Mouse (Mus musculus): ENCODE measurements at regions not wholly inside any gene's neighbourhood (a gene's known extent, or its start where the extent isn't known, plus 50 kb on each side); places are given as distances from the start of the nearest gene placed in this dataset.

DNA sequence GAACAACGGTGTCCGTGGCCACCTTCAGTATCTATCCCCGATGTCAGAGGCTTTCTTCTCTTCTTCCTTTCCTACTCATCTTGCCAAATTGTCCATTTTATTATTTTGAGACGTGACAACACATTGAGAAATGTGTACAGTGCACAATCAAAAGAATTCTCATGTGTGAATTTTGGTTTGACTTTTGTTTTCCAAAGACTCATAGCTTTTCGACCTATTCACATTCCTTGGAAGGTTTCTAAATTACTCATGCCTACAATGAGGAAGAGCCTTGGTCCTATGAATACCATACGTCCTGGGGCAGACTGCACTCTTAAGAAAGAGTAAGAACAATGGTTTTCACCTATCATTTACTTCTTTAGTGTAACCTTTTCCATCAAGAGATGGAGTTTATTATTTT is 106.5 kb upstream of the Mmadhc start:
- intact Hi-C loops (cut with DNase I; ENCODE audit: low total_unique reads), result no loop called here
- no peak for DNase-seq

DNA sequence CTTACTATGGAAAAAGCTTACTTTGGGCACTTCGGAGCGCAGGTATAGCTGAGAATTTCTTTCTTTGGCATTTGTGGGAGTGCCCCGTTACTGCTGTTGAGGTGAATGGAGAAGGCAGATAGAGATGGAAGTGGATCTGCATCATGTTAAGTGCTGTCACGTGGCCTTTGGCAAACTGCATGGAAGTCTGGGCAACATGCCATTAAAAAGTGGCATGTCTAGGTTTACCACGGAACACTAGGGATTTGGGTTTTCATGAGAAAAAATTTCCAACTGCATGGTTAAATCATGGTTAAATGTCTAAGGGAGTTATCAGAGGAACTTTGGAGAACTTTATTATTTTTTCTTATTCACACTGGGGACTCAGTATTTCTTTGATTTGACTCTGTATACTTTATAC is 102.0 kb upstream of the Mmadhc start:
- no peak for DNase-seq
- intact Hi-C loops (cut with DNase I; ENCODE audit: low total_unique reads), result no loop called here

DNA sequence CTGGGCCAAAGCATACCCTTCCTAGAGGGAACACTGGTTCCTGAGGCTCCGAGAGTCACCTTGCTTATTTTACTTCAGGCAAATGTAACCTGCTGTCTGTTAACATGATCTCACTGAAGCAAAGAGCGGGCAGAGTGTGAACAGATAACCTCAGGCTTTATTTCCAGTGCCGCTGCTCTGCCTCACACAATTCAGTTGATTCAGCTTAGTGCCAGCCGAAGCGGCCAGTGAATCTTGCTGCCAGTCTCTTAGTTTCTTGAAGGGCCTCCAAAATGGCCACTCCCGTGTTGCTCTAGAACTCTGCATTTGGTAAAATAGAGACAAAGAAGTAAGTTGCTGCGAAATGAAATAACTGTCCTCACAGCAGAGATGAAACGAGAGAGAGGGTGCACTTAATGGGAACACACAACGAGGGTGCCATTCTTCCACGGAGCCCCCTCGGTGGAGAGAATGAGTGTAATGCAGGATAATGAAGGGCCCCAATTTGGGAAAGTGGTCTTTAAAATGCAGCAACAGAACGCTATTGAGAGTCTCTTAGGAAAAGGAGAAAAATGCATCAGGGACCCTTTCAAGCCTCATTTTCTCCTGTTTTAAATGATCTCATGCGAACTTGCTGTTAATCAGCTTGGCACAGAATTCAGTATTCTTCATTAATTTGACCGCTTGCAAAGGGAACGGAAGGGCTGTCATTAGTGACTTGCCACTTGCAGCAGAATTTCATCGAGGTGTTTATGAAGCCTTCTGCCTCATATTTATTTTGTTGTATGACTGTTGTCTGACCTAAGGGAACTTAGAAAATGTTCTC is 81.2 kb upstream of the Mmadhc start:
- DNase-seq, result no peak
- intact Hi-C loops (cut with DNase I; ENCODE audit: low total_unique reads), result no loop called here

DNA sequence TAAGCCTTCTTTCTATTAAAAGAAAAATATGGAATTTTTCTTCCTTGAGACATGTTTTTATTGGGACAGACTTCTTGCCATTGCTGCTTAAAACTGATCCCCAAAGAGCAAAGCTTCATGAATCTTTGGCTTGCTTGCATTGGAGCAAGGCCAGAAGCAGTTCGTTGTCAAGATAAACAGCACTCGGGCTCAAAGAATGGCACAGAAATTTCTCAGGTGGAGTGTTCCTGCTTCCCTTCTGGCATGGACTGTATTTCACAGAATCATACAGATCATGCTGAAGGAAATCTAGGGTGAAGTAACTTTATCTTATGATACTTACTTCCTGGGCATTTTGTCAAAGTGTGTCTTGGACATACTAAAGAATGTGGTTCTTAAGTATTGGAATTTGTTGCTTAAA is 77.0 kb upstream of the Mmadhc start:
- peak; percentile 16 for DNase-seq
- intact Hi-C loops (cut with DNase I; ENCODE audit: low total_unique reads), result no loop called here

DNA sequence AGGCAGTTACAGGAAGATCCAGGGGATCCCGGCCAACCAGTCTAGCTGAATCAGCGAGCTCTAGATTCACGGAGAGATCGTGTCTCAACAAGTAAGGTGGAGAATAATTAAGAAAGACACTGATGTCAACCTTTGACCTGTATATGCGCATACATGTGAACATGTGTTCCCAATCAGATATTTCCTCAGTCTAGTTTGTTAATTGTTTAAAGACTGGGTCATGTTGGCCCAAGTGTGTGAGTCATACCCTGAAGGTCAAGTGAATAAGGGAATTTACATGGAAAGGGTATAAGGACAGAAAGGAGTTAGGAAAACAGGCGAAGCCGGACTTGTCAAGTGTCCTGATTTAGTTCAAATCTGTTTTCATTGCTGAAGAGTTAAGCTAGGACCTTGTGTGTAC is 76.4 kb upstream of the Mmadhc start:
- intact Hi-C loops (cut with DNase I; ENCODE audit: low total_unique reads), result no loop called here
- no peak for DNase-seq

DNA sequence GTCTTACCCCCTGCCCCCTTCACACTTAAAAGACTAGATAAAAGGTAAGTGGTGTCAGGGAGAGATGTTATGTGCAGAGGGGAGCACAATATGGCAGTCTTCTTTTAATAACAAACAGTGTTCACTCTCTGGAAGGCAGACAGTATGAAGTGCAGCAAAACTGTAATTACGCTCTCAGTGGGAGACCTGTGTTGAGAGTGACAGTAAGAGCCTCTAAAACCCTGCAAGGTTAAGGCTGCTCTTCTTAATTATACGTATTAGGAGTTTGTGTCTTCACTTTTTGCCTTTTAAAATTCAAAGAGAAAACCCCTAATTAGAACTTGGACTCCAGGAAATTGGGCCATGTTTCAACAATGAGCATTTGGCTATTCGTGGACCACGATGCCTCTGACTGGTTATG is 72.2 kb upstream of the Mmadhc start:
- no peak for DNase-seq
- intact Hi-C loops (cut with DNase I; ENCODE audit: low total_unique reads), result no loop called here

DNA sequence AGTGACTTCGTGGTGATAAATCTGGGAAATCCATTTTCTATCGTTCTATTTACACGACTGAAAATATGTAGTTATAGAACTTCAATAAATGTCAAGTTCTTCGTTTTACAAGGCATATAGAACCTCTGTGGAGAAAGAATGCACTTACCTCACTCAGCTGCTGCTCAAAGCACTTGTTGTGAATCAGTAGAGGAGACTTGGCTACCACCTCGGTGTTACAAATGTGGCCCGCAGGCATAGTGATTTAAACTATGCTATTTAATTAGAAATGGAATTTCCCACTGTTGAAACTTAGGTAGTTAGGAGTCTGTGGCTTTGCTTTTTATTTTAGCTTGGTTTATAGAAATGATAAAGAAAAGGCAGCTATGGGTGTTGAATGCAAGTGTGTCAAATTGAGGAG is 71.8 kb upstream of the Mmadhc start:
- no peak for DNase-seq
- intact Hi-C loops (cut with DNase I; ENCODE audit: low total_unique reads), result no loop called here

DNA sequence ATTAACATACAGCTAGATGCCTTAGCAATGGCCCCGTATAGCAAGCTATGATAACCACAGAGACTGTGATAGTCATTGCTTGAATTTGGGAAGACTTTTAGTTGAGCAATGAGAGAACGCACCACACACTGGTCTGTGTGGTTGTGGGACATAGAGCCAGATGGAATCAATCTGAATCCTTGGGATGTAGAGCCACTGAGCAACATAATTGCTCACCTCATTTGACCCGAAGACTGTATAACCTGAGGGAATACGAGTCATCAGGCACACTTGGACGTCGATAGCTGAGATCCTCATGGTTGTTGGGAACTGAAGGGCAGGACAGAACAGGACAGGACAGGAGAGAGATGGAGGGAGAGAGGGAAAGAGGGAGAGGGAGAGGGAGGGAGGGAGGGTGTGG is 68.6 kb upstream of the Mmadhc start:
- intact Hi-C loops (cut with DNase I; ENCODE audit: low total_unique reads), result no loop called here
- DNase-seq, result no peak

DNA sequence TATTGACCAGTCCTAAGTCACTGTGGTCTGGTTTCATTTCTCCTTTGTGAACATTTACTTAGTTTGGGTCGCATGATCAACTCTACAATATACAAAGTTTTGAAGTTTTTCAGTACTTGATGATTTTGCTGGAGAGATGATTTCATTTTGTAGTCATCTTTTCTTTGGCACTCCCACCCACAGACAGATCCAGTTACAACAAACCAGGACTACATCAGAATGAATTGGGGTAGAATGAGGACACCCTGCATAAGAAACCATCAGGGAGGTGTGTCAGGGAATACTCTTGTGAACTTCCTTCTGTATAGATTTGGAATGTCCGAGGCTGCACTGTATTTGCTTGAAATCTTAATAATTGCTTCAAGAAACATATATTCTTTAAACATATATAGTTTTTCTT is 59.5 kb upstream of the Mmadhc start:
- intact Hi-C loops (cut with DNase I; ENCODE audit: low total_unique reads), result no loop called here
- DNase-seq, result no peak

DNA sequence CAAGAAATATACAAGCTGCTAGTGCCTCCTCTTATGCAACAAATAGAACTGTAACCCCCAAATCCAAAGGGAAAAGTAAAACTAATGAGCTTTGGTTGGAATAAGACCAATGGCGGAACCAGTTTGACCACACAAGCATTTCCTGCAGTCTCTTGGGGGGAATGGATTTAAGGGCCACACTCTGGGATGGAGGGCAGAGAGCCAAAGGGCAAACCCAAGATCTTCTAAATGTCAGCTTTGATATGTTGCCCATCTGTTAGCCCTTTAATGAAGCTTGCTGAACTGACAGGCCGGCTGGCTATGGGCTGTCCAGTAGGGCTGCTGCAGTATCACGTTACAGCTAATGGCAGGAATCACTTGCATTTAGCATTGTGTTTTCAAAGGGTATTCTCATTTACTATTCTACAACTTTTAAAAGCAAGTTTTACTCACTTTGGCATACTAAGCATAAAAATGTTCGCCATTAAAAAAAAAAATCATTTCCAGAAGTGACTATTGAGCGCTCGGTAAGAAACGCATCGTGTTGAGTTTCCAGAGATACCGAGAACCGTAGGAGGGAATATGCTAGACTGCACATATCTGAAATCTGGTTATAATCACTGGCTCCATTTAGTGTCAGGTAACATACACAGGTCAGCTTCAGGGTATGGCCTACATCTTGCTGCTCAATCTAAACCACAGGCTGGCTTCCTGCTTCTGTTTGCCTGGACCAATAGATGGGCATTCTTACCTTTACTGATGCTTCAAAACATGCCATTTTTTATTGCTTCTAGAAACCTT is 51.1 kb upstream of the Mmadhc start:
- intact Hi-C loops (cut with DNase I; ENCODE audit: low total_unique reads), result no loop called here
- DNase-seq, result no peak
